Mouse (Mus musculus): ENCODE results near the gene Gm13030. TPM values are rescaled to one million over a fixed set of nuclear protein-coding genes. Genes with fewer than 3 reads are reported as not detected.
"Not testable (repeated sequence)": the region's sequence is repeated elsewhere in the genome, so short reads cannot be mapped to it uniquely, and the experiment has no call there.

Gm13030 gene
- polyA plus RNA-seq, 1 experiment from 2014 or later, result not detected

DNA sequence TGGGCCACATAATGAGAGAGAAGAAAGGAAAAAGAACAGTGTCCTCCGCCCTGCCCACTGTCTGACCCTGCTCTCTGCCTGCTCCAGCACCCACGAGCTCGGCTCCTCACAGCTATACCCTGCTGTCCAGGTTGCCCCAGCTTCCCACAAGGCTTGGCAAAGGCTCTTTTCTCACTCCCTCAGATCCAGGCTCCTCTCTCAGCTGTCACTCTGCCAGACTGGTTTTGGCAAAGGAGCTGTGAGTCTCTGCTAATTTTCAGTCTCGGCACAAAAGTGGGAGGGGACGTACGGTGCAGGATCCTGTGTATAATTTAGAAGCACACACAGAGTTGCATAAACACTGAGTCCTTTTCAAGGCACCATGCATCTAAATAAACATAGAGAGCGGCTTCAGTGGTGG, 32.4 kb downstream of the Gm13030 start:
- no peaks in the 10 kb centered on the region for H3K4me1 ChIP-seq (ENCODE audit: control insufficient read depth, insufficient read depth, low read length)

DNA sequence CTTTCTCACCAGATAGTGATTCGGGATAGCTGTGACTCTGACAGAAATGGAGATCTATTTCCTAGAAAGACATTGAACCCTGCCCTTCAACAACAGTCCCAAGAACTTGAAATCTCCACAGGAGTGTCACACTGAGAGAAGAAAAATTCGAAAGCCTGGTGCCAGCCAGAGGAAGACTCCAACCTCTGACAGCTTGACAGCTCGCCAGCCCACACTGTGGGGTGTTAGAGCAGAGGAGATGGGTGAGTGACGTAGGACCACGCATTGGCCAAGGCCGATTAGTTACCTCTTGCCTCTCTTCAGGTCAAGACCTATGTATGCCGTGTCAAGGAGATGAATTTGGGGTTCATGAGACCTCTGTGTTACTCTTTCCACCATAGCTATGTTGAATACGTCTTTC, 33.0 kb downstream of the Gm13030 start:
- Histone ChIP-seq H3K27ac (replicated peaks; ENCODE audit: low read depth, low read length) (no peak overlapping the region), H3K4me3 (ENCODE audit: low read depth, low read length) (no peak overlapping the region), H3K9me3 (ENCODE audit: control insufficient read depth, low read length) (no peaks in the 10 kb centered on the region), H3K27me3 (ENCODE audit: control insufficient read depth, insufficient read depth, low read length) (no peaks in the 10 kb centered on the region), H3K9ac (ENCODE audit: low read length) (no peak overlapping the region), H3K36me3 (ENCODE audit: control insufficient read depth, insufficient read depth, low read length) (no peaks in the 10 kb centered on the region), H3K4me1 (ENCODE audit: control insufficient read depth, insufficient read depth, low read length) (no peaks in the 10 kb centered on the region), H3K4me2 (ENCODE audit: low read depth, severe bottlenecking) (no peak overlapping the region)
- DNase-seq (ENCODE audit: low spot score) (no peak), ATAC-seq (ENCODE audit: insufficient number of reproducible peaks, low FRiP score, low TSS enrichment, low read depth) (no peak)
- 85% methylated on average over 8 of the region's 8 CpGs for WGBS

More for the DNA sequence above, 32.4 kb downstream of the Gm13030 start:
- H3K4me3 ChIP-seq (ENCODE audit: low read depth, low read length), result no peak overlapping the region
- H3K4me2 ChIP-seq (ENCODE audit: low read depth, severe bottlenecking), result no peak overlapping the region
- no peak overlapping the region for H3K27ac ChIP-seq (replicated peaks; ENCODE audit: low read depth, low read length)
- no peaks in the 10 kb centered on the region for H3K9me3 ChIP-seq (ENCODE audit: control insufficient read depth, low read length)
- 83% methylated on average over 7 of the region's 7 CpGs for WGBS
- H3K36me3 ChIP-seq (ENCODE audit: control insufficient read depth, insufficient read depth, low read length), result no peaks in the 10 kb centered on the region
- H3K27me3 ChIP-seq (ENCODE audit: control insufficient read depth, insufficient read depth, low read length), result no peaks in the 10 kb centered on the region
- ATAC-seq (ENCODE audit: insufficient number of reproducible peaks, low FRiP score, low TSS enrichment, low read depth) (no peak), DNase-seq (ENCODE audit: low spot score) (no peak)
- no peak overlapping the region for H3K9ac ChIP-seq (ENCODE audit: low read length)

DNA sequence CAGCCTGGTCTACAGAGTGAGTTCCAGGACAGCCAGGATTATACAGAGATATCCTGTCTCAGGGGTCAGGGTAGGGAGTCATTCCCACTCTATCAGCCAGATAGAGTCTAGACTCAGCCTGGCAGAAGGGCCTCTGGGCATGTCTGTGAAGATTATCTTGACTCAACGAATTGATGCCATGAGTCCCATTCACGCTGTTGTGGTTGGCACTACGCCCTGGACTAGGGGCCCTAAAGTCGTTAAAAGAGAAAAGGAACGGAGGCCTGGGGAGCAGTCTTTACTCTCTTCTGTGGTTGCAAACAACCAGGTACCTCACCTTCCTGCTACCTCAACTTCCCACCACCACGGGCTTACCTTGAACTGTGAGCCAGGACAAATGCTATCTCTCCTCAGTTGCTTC, 34.0 kb downstream of the Gm13030 start:
- H3K27me3 ChIP-seq (ENCODE audit: control insufficient read depth, insufficient read depth, low read length), result no peaks in the 10 kb centered on the region
- no peaks in the 10 kb centered on the region for H3K36me3 ChIP-seq (ENCODE audit: control insufficient read depth, insufficient read depth, low read length)
- H3K4me2 ChIP-seq (ENCODE audit: low read depth, severe bottlenecking), result no peak overlapping the region
- ATAC-seq (ENCODE audit: insufficient number of reproducible peaks, low FRiP score, low TSS enrichment, low read depth) (no peak), DNase-seq (ENCODE audit: low spot score) (no peak)
- H3K4me1 ChIP-seq (ENCODE audit: control insufficient read depth, insufficient read depth, low read length), result no peaks in the 10 kb centered on the region
- H3K4me3 ChIP-seq (ENCODE audit: low read depth, low read length), result no peak overlapping the region
- H3K9me3 ChIP-seq (ENCODE audit: control insufficient read depth, low read length), result no peaks in the 10 kb centered on the region
- WGBS, result 89% methylated on average over 6 of the region's 6 CpGs
- no peak overlapping the region for H3K9ac ChIP-seq (ENCODE audit: low read length)
- H3K27ac ChIP-seq (replicated peaks; ENCODE audit: low read depth, low read length), result no peak overlapping the region

DNA sequence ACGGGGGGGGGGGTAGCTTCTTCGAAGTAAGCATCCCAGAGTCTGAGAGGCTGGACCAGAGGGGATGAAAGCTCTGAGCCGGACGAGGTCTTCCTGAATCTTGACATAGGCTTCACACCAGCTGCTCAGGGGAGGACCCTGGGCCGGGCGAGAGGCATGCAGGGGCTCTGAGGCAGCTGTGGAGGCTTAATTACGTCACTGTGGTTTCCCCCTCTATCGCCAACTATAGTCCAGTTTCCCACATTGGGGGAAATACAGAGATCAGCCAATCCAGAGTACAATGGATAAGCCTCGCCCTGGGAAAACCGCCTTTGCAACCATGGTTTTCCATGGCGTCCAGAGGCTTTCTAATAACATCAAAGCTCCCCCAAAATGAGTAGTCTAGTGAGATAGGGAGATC, 46.6 kb downstream of the Gm13030 start:
- ATAC-seq (ENCODE audit: insufficient number of reproducible peaks, low FRiP score, low TSS enrichment, low read depth) (no peak), DNase-seq (ENCODE audit: low spot score) (peak; percentile 36)
- Histone ChIP-seq H3K4me3 (ENCODE audit: low read depth, low read length) (no peak overlapping the region), H3K4me1 (ENCODE audit: control insufficient read depth, insufficient read depth, low read length) (peaks cover 11% of the 10 kb centered on the region), H3K9ac (ENCODE audit: low read length) (no peak overlapping the region), H3K27ac (replicated peaks; ENCODE audit: low read depth, low read length) (no peak overlapping the region), H3K36me3 (ENCODE audit: control insufficient read depth, insufficient read depth, low read length) (no peaks in the 10 kb centered on the region), H3K27me3 (ENCODE audit: control insufficient read depth, insufficient read depth, low read length) (no peaks in the 10 kb centered on the region), H3K4me2 (ENCODE audit: low read depth, severe bottlenecking) (no peak overlapping the region), H3K9me3 (ENCODE audit: control insufficient read depth, low read length) (peaks cover 2% of the 10 kb centered on the region; the same call in 1 of the 2 replicates)
- 50% methylated on average over 11 of the region's 11 CpGs for WGBS

DNA sequence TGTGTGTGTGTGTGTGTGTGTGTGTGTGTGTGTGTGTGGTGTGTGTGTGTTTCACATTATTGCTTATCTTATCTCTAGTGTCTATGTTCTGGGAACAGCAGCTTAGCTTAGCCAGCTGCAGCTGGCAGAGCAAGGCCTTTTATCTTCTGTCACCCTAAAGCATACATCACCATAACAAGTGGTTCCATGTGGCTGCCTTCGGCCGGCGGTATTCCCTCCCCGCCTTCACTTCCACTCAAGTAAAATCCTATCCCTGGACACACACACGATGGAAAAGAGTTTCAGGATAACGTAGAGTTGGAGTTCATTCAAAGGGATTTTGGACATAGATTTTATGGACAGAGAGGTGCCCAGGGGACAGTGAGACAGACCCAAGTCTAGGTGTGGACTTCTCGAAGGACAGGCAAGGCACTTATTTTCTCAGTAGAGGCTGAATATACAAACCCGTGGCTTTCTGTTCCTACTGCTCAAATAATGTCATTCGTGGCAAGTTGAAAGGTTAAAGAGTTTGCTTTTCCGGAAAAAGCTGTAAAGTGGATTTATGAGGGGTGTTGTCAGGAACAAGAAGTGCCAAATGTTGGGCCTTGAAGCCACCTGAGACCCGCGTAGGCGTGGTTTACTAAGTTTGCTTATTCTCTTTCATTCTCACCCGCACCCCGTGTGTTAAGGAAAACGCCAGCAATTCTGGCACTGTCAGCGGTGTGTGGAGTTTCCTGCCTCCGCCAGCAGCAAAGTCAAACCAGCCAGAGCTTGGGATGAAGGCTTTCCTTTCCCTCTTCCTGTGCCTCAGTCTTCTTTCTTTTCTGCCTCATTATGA, 47.8 kb downstream of the Gm13030 start:
- WGBS, result 15% methylated on average over 18 of the region's 18 CpGs
- Histone ChIP-seq H3K4me2 (ENCODE audit: low read depth, severe bottlenecking) (no peak overlapping the region), H3K9me3 (ENCODE audit: control insufficient read depth, low read length) (peaks cover 2% of the 10 kb centered on the region; the same call in 1 of the 2 replicates), H3K9ac (ENCODE audit: low read length) (no peak overlapping the region), H3K27me3 (ENCODE audit: control insufficient read depth, insufficient read depth, low read length) (no peaks in the 10 kb centered on the region), H3K4me3 (ENCODE audit: low read depth, low read length) (no peak overlapping the region), H3K27ac (replicated peaks; ENCODE audit: low read depth, low read length) (no peak overlapping the region), H3K36me3 (ENCODE audit: control insufficient read depth, insufficient read depth, low read length) (no peaks in the 10 kb centered on the region), H3K4me1 (ENCODE audit: control insufficient read depth, insufficient read depth, low read length) (peaks cover 11% of the 10 kb centered on the region)
- ATAC-seq (ENCODE audit: insufficient number of reproducible peaks, low FRiP score, low TSS enrichment, low read depth) (no peak), DNase-seq (ENCODE audit: low spot score) (peak; percentile 56)

DNA sequence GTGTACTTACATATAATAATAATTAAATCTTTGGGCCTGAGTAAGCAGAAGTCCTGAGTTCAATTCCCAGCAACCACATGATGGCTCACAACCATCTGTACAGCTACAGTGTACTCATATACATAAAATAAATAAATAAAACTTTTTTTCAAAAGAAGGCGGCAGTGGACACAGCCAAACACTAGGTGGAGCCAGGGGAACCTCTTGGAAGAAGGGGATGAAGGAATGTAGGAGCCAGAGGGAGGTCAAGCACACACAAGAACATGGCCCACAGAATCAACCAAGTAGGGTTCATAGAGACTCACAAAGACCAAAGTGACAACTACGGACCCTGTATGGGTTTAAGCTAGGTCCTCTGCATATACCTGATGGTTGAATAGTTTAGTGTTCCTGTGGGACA, 49.1 kb downstream of the Gm13030 start:
- WGBS, result 81% methylated on average over 2 of the region's 2 CpGs
- DNase-seq (ENCODE audit: low spot score) (peak; percentile 54), ATAC-seq (ENCODE audit: insufficient number of reproducible peaks, low FRiP score, low TSS enrichment, low read depth) (no peak)
- no peak overlapping the region for H3K27ac ChIP-seq (replicated peaks; ENCODE audit: low read depth, low read length)
- H3K36me3 ChIP-seq (ENCODE audit: control insufficient read depth, insufficient read depth, low read length), result no peaks in the 10 kb centered on the region
- H3K9ac ChIP-seq (ENCODE audit: low read length), result no peak overlapping the region
- no peak overlapping the region for H3K4me3 ChIP-seq (ENCODE audit: low read depth, low read length)
- no peaks in the 10 kb centered on the region for H3K27me3 ChIP-seq (ENCODE audit: control insufficient read depth, insufficient read depth, low read length)
- peaks cover 5% of the 10 kb centered on the region; the same call in 1 of the 2 replicates for H3K4me1 ChIP-seq (ENCODE audit: control insufficient read depth, insufficient read depth, low read length)
- no peak overlapping the region for H3K4me2 ChIP-seq (ENCODE audit: low read depth, severe bottlenecking)
- peaks cover 2% of the 10 kb centered on the region; the same call in 1 of the 2 replicates for H3K9me3 ChIP-seq (ENCODE audit: control insufficient read depth, low read length)

DNA sequence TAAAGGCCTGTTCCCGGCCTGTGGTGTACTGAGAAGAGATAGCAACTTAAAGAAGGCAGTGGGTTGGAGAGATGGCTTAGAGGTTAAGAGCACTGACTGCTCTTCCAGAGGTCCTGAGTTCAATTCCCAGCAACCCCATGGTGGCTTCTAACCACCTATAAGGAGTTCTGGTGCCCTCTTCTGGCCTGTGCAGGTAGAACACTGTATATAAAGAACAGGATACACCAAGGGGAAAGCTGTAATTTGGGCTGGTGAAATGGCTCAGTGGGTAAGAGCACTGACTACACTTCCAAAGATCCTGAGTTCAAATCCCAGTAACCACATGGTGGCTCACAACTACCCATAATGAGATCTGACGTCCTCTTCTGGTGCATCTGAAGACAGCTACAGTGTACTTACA, 49.6 kb downstream of the Gm13030 start:
- H3K27me3 ChIP-seq (ENCODE audit: control insufficient read depth, insufficient read depth, low read length); DNase-seq (ENCODE audit: low spot score); H3K9me3 ChIP-seq (ENCODE audit: control insufficient read depth, low read length); H3K4me1 ChIP-seq (ENCODE audit: control insufficient read depth, insufficient read depth, low read length); H3K4me3 ChIP-seq (ENCODE audit: low read depth, low read length); H3K9ac ChIP-seq (ENCODE audit: low read length); H3K27ac ChIP-seq (replicated peaks; ENCODE audit: low read depth, low read length); H3K36me3 ChIP-seq (ENCODE audit: control insufficient read depth, insufficient read depth, low read length); ATAC-seq (ENCODE audit: insufficient number of reproducible peaks, low FRiP score, low TSS enrichment, low read depth); H3K4me2 ChIP-seq (ENCODE audit: low read depth, severe bottlenecking): not testable (repeated sequence)
- 78% methylated on average over 2 of the region's 2 CpGs for WGBS

DNA sequence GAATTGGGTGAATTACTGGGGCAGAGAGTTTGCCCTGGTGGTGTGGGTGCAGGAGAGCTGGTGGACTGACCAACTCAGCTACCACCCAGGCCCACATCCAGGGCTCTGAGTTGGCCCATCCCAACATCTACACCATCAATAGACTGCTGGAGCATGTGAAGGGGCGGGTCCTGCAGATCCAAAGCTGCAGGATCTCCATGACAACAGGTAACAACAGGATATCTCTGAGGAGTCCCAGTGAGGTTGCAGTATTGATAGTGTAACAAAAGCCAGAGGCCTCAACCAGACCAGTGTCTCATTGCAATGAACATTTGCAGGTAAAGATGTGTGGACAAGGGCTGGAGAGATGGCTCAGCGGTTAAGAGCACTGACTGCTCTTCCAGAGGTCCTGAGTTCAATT, 52.7 kb downstream of the Gm13030 start:
- Histone ChIP-seq H3K27ac (replicated peaks; ENCODE audit: low read depth, low read length) (no peak overlapping the region), H3K36me3 (ENCODE audit: control insufficient read depth, insufficient read depth, low read length) (no peaks in the 10 kb centered on the region), H3K4me2 (ENCODE audit: low read depth, severe bottlenecking) (no peak overlapping the region), H3K4me1 (ENCODE audit: control insufficient read depth, insufficient read depth, low read length) (no peaks in the 10 kb centered on the region; the same call in 1 of the 2 replicates), H3K9me3 (ENCODE audit: control insufficient read depth, low read length) (peaks cover 2% of the 10 kb centered on the region; the same call in 1 of the 2 replicates), H3K9ac (ENCODE audit: low read length) (no peak overlapping the region), H3K27me3 (ENCODE audit: control insufficient read depth, insufficient read depth, low read length) (no peaks in the 10 kb centered on the region), H3K4me3 (ENCODE audit: low read depth, low read length) (no peak overlapping the region)
- DNase-seq (ENCODE audit: low spot score), result no peak
- no peak for ATAC-seq (ENCODE audit: insufficient number of reproducible peaks, low FRiP score, low TSS enrichment, low read depth)
- WGBS, result 92% methylated on average over 2 of the region's 2 CpGs

All from limb, embryonic 11.5 days (tissue).